28 mouse cellular contexts compared by ENCODE assay signal in the genomic region with DNA sequence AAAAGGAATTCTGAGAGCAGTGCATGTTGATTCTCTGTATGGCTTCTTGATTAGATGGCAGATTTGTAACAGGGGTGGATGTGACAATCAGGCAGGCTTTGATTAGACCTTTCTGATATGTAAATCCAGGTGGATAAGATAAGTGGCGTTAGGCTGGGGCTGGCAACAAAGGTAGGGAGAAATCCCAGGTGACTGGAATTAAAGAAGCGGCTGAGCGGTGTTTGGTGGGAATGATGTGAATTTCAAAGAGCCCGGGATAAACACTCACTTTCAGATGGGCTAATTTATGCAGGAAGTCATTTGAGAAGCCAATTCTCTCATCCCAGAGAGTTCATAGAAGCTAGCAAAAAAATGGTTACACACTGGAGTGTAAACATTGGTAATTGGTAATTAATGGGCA.
DNase-seq lines count a peak whose midpoint lies in the region; ATAC-seq lines count a peak whose summit lies in the region.
"Had no signal": no experiment of that assay in that cellular context is flagged by ENCODE, and none has a peak within 500 bp of the region (broad histone marks: within the 10 kb centered on the region; RNA-seq: fewer than 3 reads in every experiment).

No protein-coding gene starts in this region.

- WGBS in forebrain, embryonic 16.5 days = 20% methylated on average over 4 of the region's 4 CpGs
- WGBS in forebrain, embryonic 12.5 days = 37% methylated on average over 4 of the region's 4 CpGs
- WGBS in midbrain, embryonic 11.5 days = 42% methylated on average over 4 of the region's 4 CpGs
- 55% methylated on average over 4 of the region's 4 CpGs for WGBS in midbrain, embryonic 10.5 days
- 26% methylated on average over 4 of the region's 4 CpGs for WGBS in midbrain, embryonic 13.5 days
- WGBS in neural tube, embryonic 14.5 days = 21% methylated on average over 4 of the region's 4 CpGs

- no peaks in the 10 kb centered on the region for H3K36me3 ChIP-seq in forebrain, embryonic 16.5 days (ENCODE audit: control insufficient read depth, insufficient read depth)
- H3K36me3 ChIP-seq in forebrain, embryonic 12.5 days (replicated peaks) = no peaks in the 10 kb centered on the region
- no peaks in the 10 kb centered on the region for H3K36me3 ChIP-seq in midbrain, embryonic 11.5 days (ENCODE audit: control insufficient read depth, insufficient read depth, low read length)
- no peaks in the 10 kb centered on the region for H3K36me3 ChIP-seq in midbrain, embryonic 10.5 days
- no peaks in the 10 kb centered on the region for H3K36me3 ChIP-seq in midbrain, embryonic 13.5 days
- H3K36me3 ChIP-seq in neural tube, embryonic 14.5 days (ENCODE audit: control insufficient read depth, insufficient read depth, low read length) = no peaks in the 10 kb centered on the region
- H3K36me3 ChIP-seq: embryonic facial prominence, embryonic 13.5 days; forebrain, embryonic 10.5 days; G1E; limb, embryonic 10.5 days; limb, embryonic 15.5 days; liver, embryonic 13.5 days; midbrain, embryonic 12.5 days had no signal

- peak; percentile 54 for DNase-seq in midbrain, embryonic 11.5 days (ENCODE audit: low spot score, missing footprints)
- DNase-seq in midbrain, embryonic 10.5 days (ENCODE audit: low spot score) = no peak
- no peak for DNase-seq in lung, postnatal 14 days
- no peak for DNase-seq in thymus, postnatal 4 days
- DNase-seq: adrenal gland, postnatal 14 days; cerebellum, adult 18-20 months; cerebellum, postnatal 10 days; heart, postnatal 14 days; kidney, adult 9 months; kidney, postnatal 10 days; layer of hippocampus, postnatal 36 days; liver, embryonic 13.5 days; lung, adult 2 months; lung, postnatal 10 days; right cerebral cortex, postnatal 25 days; thymus, postnatal 25 days had no signal

- H3K4me1 ChIP-seq in forebrain, embryonic 16.5 days (replicated peaks; ENCODE audit: control insufficient read depth, insufficient read depth, low read length) = peaks cover 18% of the 10 kb centered on the region
- H3K4me1 ChIP-seq in forebrain, embryonic 12.5 days = peaks cover 26% of the 10 kb centered on the region
- H3K4me1 ChIP-seq in midbrain, embryonic 11.5 days (ENCODE audit: control insufficient read depth, insufficient read depth, low read length) = peaks cover 7% of the 10 kb centered on the region; the same call in 1 of the 2 replicates
- peaks cover 37% of the 10 kb centered on the region for H3K4me1 ChIP-seq in midbrain, embryonic 10.5 days
- peaks cover 43% of the 10 kb centered on the region for H3K4me1 ChIP-seq in midbrain, embryonic 13.5 days (replicated peaks)
- H3K4me1 ChIP-seq in neural tube, embryonic 14.5 days (ENCODE audit: control insufficient read depth, insufficient read depth, low read length) = peaks cover 4% of the 10 kb centered on the region; the same call in 1 of the 2 replicates
- H3K4me1 ChIP-seq: limb, embryonic 15.5 days; liver, embryonic 13.5 days had no signal

- no peaks in the 10 kb centered on the region for H3K9me3 ChIP-seq in forebrain, embryonic 16.5 days (ENCODE audit: control insufficient read depth, low read length)
- H3K9me3 ChIP-seq in forebrain, embryonic 12.5 days = no peaks in the 10 kb centered on the region
- H3K9me3 ChIP-seq in midbrain, embryonic 11.5 days (ENCODE audit: control insufficient read depth, low read length) = no peaks in the 10 kb centered on the region
- H3K9me3 ChIP-seq in midbrain, embryonic 10.5 days (replicated peaks) = no peaks in the 10 kb centered on the region
- no peaks in the 10 kb centered on the region for H3K9me3 ChIP-seq in midbrain, embryonic 13.5 days
- H3K9me3 ChIP-seq in neural tube, embryonic 14.5 days (ENCODE audit: control insufficient read depth, low read length) = no peaks in the 10 kb centered on the region
- H3K9me3 ChIP-seq: embryonic facial prominence, embryonic 13.5 days; forebrain, embryonic 10.5 days; limb, embryonic 10.5 days; limb, embryonic 15.5 days; liver, embryonic 13.5 days; midbrain, embryonic 12.5 days had no signal

- no peak overlapping the region for H3K4me3 ChIP-seq in forebrain, embryonic 16.5 days (replicated peaks; ENCODE audit: low read length)
- H3K4me3 ChIP-seq in forebrain, embryonic 12.5 days (replicated peaks) = no peak overlapping the region
- H3K4me3 ChIP-seq in midbrain, embryonic 11.5 days (ENCODE audit: low read depth, low read length) = no peak overlapping the region
- H3K4me3 ChIP-seq in midbrain, embryonic 10.5 days = no peak overlapping the region
- H3K4me3 ChIP-seq in midbrain, embryonic 13.5 days (replicated peaks) = no peak overlapping the region
- H3K4me3 ChIP-seq in neural tube, embryonic 14.5 days (ENCODE audit: low read depth, low read length) = no peak overlapping the region
- H3K4me3 ChIP-seq: embryonic facial prominence, embryonic 13.5 days; forebrain, embryonic 10.5 days; limb, embryonic 10.5 days; limb, embryonic 15.5 days; liver, embryonic 13.5 days; midbrain, embryonic 12.5 days; myocyte had no signal

- ATAC-seq in forebrain, embryonic 16.5 days = peak; percentile 20; the same call in 1 of the 2 replicates
- no peak for ATAC-seq in forebrain, embryonic 12.5 days (ENCODE audit: low FRiP score)
- ATAC-seq in midbrain, embryonic 11.5 days (ENCODE audit: low FRiP score) = no peak
- peak; percentile 14; the same call in 1 of the 2 replicates for ATAC-seq in midbrain, embryonic 13.5 days
- ATAC-seq in neural tube, embryonic 14.5 days (ENCODE audit: low read depth) = no peak
- ATAC-seq: intestine, postnatal 0 days had no signal

- no peak overlapping the region for H3K4me2 ChIP-seq in forebrain, embryonic 16.5 days (ENCODE audit: low read length)
- H3K4me2 ChIP-seq in forebrain, embryonic 12.5 days = no peak overlapping the region
- no peak overlapping the region for H3K4me2 ChIP-seq in midbrain, embryonic 11.5 days
- peak overlapping the region; percentile 15; the same call in 1 of the 2 replicates for H3K4me2 ChIP-seq in midbrain, embryonic 13.5 days (replicated peaks)
- peak overlapping the region; percentile 6; the same call in 1 of the 2 replicates for H3K4me2 ChIP-seq in neural tube, embryonic 14.5 days (ENCODE audit: low read depth, low read length)
- H3K4me2 ChIP-seq: embryonic facial prominence, embryonic 13.5 days; limb, embryonic 15.5 days; liver, embryonic 13.5 days; midbrain, embryonic 12.5 days had no signal

- no peak overlapping the region for H3K27ac ChIP-seq in forebrain, embryonic 16.5 days (ENCODE audit: low read length)
- no peak overlapping the region for H3K27ac ChIP-seq in forebrain, embryonic 12.5 days
- no peak overlapping the region for H3K27ac ChIP-seq in midbrain, embryonic 11.5 days (ENCODE audit: low read depth, low read length)
- no peak overlapping the region for H3K27ac ChIP-seq in midbrain, embryonic 10.5 days (replicated peaks)
- H3K27ac ChIP-seq in midbrain, embryonic 13.5 days = peak overlapping the region; percentile 47
- no peak overlapping the region for H3K27ac ChIP-seq in neural tube, embryonic 14.5 days (ENCODE audit: low read depth, low read length)
- H3K27ac ChIP-seq: embryonic facial prominence, embryonic 13.5 days; forebrain, embryonic 10.5 days; limb, embryonic 10.5 days; limb, embryonic 15.5 days; liver, embryonic 13.5 days had no signal

- H3K27me3 ChIP-seq in forebrain, embryonic 16.5 days (replicated peaks; ENCODE audit: control insufficient read depth, insufficient read depth, low read length) = no peaks in the 10 kb centered on the region
- H3K27me3 ChIP-seq in forebrain, embryonic 12.5 days = peaks cover 4% of the 10 kb centered on the region; the same call in 1 of the 2 replicates
- H3K27me3 ChIP-seq in midbrain, embryonic 11.5 days (ENCODE audit: control insufficient read depth, insufficient read depth, low read length) = no peaks in the 10 kb centered on the region
- H3K27me3 ChIP-seq in midbrain, embryonic 10.5 days (ENCODE audit: low read depth, poor library complexity, severe bottlenecking) = no peaks in the 10 kb centered on the region; the same call in none of the 2 replicates
- no peaks in the 10 kb centered on the region for H3K27me3 ChIP-seq in midbrain, embryonic 13.5 days
- no peaks in the 10 kb centered on the region for H3K27me3 ChIP-seq in neural tube, embryonic 14.5 days (ENCODE audit: control insufficient read depth, insufficient read depth, low read length)
- H3K27me3 ChIP-seq: embryonic facial prominence, embryonic 13.5 days; limb, embryonic 15.5 days; liver, embryonic 13.5 days had no signal

- no peak overlapping the region for H3K9ac ChIP-seq in forebrain, embryonic 16.5 days (replicated peaks; ENCODE audit: low read depth, low read length)
- H3K9ac ChIP-seq in forebrain, embryonic 12.5 days = no peak overlapping the region
- H3K9ac ChIP-seq in midbrain, embryonic 11.5 days (ENCODE audit: low read length) = no peak overlapping the region
- no peak overlapping the region; the same call in 1 of the 2 replicates for H3K9ac ChIP-seq in midbrain, embryonic 13.5 days (replicated peaks)
- no peak overlapping the region for H3K9ac ChIP-seq in neural tube, embryonic 14.5 days (replicated peaks; ENCODE audit: low read depth, low read length)
- H3K9ac ChIP-seq: embryonic facial prominence, embryonic 13.5 days; limb, embryonic 15.5 days; liver, embryonic 13.5 days; midbrain, embryonic 12.5 days had no signal

Comparison
In these comparisons a context has a peak if more than half of its experiments do, and no peak if none do; other contexts are left out.
1. ATAC-seq: peak in forebrain, embryonic 16.5 days (single experiment) and midbrain, embryonic 13.5 days (single experiment); none in forebrain, embryonic 12.5 days (single experiment), midbrain, embryonic 11.5 days (single experiment) and neural tube, embryonic 14.5 days (single experiment).
2. H3K4me2 ChIP-seq: peak in midbrain, embryonic 13.5 days (single experiment) and neural tube, embryonic 14.5 days (single experiment); none in forebrain, embryonic 16.5 days (single experiment), forebrain, embryonic 12.5 days (single experiment) and midbrain, embryonic 11.5 days (single experiment).